Mouse (Mus musculus) cerebellum, adult 11-12 months (tissue): ENCODE data around the gene Rilp.

Experiments
- DNase-seq: peaks from one replicate; pipeline ENCODE4 v3.0.0; 2022

Gene Rilp

GRCm38 (mm10) chr11:75494296-75495049, 15.4 kb upstream of the Rilp start:
- no peak for DNase-seq

DNA sequence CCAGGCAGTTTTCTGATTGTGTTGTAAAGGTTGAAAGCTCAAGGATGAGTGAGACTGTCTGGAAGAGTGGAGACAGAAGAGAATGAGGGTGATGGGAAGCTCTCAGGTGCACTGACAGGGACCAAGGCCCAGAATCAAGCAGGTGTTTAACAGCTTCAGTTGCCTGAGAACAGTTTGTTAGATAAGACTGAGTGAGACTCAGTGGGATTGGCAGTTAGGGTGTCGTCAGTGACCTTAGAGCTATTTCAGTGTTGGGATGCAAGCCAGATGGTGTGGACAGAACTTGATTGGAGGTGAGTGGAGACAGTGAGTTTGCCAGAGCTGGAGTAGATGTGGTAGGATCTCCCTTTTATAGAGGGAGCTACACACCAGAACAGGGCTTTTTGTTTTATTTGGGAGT, 11.8 kb upstream of the Rilp start:
- no peak for DNase-seq

- DNase-seq, result no peak
These were observed 1.7 kb upstream of the Rilp start for GRCm38 (mm10) chr11:75508162-75508561.

- DNase-seq, result peak; percentile 44
These were observed 990 bp upstream of the Rilp start for GRCm38 (mm10) chr11:75508904-75509303.

DNA sequence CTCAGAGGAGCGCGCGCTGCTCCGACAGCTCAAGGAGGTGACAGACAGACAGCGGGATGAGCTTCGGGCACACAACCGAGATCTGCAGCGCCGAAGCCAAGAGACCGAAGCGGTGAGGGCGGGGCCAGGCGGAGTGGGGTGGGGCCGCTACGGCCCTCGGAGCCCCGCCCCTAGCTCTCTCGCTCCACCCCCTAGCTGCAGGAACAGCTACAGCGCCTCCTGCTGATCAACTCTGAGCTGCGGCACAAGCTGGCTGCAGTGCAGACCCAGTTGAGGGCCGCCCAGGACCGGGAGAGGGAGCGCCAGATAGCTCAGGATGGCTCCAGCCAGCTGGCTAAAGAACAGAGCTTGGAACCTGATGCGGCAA, 716 bp downstream of the Rilp start:
- DNase-seq, result peak; percentile 92

GRCm38 (mm10) chr11:75511213-75511612, 1.3 kb downstream of the Rilp start:
- DNase-seq, result peak; percentile 65

- DNase-seq, result no peak
These were observed 2.6 kb downstream of the Rilp start for GRCm38 (mm10) chr11:75512301-75513018.

DNA sequence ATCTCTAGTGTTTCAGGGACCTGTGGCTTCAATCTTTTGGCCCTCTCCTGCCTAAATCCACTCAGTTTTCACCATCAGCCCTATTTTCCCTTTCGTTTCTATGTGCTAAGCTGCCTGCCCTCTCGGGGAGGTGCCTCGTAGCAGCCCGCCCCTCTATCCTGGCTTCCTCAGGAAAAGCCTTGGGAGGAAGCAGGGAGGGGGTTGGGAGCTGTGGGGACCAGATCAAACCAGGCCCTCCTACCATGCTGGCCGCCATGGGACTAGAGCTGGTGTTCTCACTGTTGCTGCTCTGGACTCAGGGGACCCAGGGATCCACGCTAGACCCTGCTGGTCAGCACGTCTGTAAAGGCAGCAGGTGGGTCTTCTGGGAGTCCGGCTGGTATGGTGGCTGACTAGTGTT, 3.4 kb downstream of the Rilp start, which contains the start of gene Scarf1:
Gene Scarf1, plus strand, starts transcription at position 205 of the 400 bp plus-strand sequence.
- DNase-seq, result no peak

- peak; percentile 22 for DNase-seq
These were observed 5.3 kb downstream of the Rilp start for GRCm38 (mm10) chr11:75515186-75515585.

DNA sequence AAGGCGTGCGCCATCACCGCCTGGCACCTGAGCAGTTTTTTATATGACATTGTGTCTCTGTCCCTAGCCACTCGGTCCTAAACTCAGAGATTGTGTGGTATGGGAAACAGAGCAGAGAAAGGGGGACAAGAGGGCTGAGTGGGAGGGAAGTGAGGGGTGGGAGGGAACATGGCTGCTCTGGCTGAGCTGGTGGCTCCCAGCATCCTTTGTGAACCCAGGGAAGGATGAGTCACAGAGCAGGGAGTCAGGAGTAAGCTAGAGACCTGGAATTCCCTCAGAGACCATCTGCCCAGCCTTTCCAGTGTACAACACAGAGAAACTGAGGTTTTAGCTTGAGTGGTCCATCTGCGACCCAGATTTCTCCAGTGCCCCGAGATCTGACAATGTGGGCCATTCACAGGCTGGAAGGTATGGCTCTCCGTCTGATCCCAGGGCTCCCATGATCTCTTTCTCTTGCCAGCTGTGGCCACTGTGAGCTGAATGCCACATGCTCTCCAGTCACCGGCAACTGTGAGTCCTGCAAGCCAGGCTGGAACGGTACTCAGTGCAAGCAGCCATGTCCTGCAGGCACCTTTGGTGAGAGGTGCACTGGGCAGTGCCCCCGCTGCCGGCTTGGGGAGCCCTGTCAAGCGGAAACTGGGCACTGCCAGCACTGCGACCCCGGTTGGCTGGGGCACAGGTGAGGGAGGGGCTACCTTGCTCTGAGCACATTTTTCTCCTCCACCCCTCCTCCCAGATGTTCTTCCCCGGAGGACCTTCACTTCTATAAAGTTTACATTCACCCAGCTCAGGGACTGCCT, 10.1 kb downstream of the Rilp start:
- peak; percentile 22 for DNase-seq

- DNase-seq, result no peak
These were observed 11.7 kb downstream of the Rilp start for GRCm38 (mm10) chr11:75521609-75522008.

DNA sequence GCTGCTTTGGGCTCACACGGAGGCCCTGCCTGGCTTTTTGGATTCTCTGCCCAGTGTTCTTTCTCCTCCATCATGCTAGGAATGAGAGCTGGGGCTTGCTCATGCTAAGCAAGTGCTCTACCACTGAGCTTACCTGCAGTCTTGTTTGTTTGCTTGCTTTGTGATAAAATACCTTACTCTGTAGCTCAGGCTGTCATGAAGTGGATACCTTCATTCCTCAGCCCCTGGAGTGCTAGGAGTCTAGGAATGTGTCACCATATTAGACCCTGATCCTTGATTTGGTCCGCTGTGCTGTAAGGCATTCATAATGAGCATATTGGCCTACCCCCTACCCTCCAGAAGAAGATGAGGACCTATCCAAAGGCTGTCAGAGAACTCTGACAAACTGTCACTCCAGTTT, 12.9 kb downstream of the Rilp start:
- no peak for DNase-seq

- DNase-seq, result peak; percentile 82
These were observed 15.7 kb downstream of the Rilp start for GRCm38 (mm10) chr11:75525531-75526125.

DNA sequence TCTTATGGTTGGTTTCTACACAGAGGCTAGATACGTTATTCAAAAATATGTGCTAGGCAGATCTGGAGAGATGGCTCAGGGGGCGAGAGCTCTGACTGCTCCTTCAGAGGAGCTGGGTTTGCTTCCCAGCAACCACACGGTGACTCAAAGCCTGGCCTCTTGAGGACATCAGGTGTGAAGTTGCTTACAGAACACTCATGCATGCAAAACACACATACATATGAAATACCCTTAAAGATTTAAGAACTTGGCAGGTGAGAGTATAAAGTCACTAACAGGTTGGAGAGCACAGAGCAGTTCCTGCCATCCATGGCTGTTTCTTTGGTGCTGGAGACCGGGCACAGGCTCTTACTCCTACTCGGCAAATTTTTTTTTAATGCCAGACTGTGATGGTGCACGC, 17.0 kb downstream of the Rilp start:
- DNase-seq, result no peak

DNA sequence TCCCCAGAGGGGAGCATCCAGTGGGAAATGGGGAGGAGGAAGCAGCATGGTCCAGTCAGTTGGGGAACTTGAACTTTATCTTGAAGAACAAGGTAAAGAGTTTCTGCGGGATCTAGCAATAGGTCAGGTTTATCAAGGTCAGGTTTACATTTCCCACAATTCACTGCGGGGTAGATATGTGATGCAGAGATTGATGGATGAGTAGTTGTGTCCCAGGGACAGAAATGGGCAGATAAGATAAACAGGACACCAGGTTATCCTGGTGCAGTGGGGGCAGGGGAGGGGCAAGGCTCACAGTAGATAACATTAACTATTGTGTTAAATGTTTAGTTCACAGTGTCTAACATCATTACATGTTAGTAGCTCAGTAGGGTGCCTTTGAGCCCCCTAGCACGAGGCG, 19.9 kb downstream of the Rilp start:
- DNase-seq, result no peak

- peak; percentile 93 for DNase-seq
These were observed 20.4 kb downstream of the Rilp start for GRCm38 (mm10) chr11:75530325-75530724.

DNA sequence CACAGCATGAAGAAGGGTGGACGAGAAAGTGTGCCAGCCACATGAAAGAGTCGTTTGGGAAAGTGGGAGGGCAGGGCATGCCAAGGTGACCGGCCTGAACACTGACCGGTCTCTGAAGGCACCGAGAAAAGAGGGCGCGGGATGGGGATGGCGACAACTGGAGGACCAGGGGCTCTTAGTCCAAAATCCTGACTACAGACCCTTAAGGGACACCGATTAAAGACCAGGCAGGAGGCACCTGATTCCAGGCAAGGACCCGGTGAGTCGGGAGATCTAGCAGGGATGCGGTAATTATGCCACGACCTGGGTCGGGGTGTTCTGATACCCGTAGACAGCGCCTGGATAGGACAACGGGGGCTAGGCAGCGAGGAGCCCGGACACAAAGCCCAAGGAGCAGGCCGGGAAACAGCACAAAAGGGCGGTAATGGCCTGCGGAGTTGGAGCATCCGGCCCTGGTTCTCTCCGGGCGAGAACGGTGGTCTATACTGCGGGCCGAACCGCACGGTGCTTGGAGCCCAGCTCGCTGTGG, 21.0 kb downstream of the Rilp start:
- DNase-seq, result no peak

- peak; percentile 98 for DNase-seq
These were observed 21.8 kb downstream of the Rilp start, which contains the start of gene Slc43a2 for GRCm38 (mm10) chr11:75531469-75532242. Slc43a2 (plus strand) TSS chr11:75531694.

DNA sequence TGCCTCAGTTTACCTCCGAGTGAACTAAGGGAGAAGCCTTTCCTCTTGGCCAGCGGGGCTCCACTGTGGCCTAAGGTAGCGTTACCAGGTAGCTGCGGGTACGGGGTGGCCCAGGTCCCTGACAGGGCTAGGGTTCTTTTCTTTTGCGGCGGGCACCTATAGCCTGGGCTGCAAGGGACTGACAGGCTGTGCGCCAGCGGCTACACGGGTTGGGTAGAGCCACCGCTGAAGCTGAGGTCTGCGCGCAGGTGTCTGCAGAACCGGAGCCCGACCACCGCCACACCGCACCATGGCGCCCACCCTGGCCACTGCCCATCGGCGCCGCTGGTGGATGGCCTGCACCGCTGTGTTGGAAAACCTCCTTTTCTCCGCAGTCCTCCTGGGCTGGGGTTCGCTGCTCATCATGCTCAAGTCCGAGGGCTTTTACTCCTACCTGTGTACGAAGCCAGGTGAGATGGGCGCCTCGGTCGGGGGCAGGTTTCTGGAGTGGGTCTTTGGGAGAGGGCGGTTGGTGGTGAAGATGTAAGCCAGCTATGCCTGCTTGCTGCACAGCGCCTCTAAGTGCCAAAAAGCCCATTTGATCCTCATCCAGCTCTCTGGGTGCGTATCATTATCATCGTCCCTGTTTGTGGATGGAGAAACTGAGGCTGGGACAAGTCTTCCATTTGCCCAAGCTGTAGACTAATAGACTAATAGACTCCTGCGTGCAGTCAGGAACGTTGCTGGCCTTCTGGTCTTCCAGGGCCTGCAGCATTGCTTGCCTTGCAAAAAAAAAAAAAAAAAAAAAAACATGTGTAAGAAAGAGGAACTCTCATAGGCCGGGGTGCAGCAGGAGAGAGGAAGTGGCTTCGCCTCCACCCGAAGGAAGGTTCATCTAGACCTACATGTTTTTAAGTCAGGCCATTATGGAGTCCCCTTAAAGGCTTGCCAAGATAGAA, 22.7 kb downstream of the Rilp start:
- DNase-seq, result peak; percentile 77

- no peak for DNase-seq
These were observed 23.6 kb downstream of the Rilp start for GRCm38 (mm10) chr11:75533314-75534015.
